Mouse (Mus musculus) kidney, adult 11 months (tissue): ENCODE measurements around the gene Atp5s.

Experiments
- DNase-seq: peaks from one replicate; pipeline ENCODE4 v3.0.0; 2022

The Atp5s gene

GRCm38 (mm10) chr12:69724711-69725460, at the start of gene Atp5s, which contains the start of gene L2hgdh:
TSS of gene Atp5s (plus strand) at chr12:69724950.
TSS of gene L2hgdh (minus strand) at chr12:69724873.
- peak; percentile 98 for DNase-seq

- no peak for DNase-seq
Observed at GRCm38 (mm10) chr12:69676157-69676556, 48.6 kb upstream of the Atp5s start.

- peak; percentile 33 for DNase-seq
Observed at GRCm38 (mm10) chr12:69680635-69681565, 43.9 kb upstream of the Atp5s start.

- peak; percentile 52 for DNase-seq
Observed at GRCm38 (mm10) chr12:69681566-69682061, 43.1 kb upstream of the Atp5s start, which contains the start of gene Sos2. TSS of gene Sos2 (minus strand) at chr12:69681852.

GRCm38 (mm10) chr12:69682065-69682787, 42.5 kb upstream of the Atp5s start:
- peak; percentile 84 for DNase-seq

- no peak for DNase-seq
Observed at GRCm38 (mm10) chr12:69682788-69683419, 41.8 kb upstream of the Atp5s start.

- DNase-seq = peak; percentile 91
Observed at GRCm38 (mm10) chr12:69683537-69683936, 41.2 kb upstream of the Atp5s start.

- peak; percentile 55 for DNase-seq
Observed at GRCm38 (mm10) chr12:69688368-69688767, 36.4 kb upstream of the Atp5s start.

- DNase-seq = no peak
Observed at GRCm38 (mm10) chr12:69689094-69689493, 35.7 kb upstream of the Atp5s start.

- DNase-seq = no peak
Observed at GRCm38 (mm10) chr12:69690714-69691113, 34.0 kb upstream of the Atp5s start.

- DNase-seq = no peak
Observed at GRCm38 (mm10) chr12:69693471-69693870, 31.3 kb upstream of the Atp5s start.

GRCm38 (mm10) chr12:69696746-69697145, 28.0 kb upstream of the Atp5s start:
- peak; percentile 46 for DNase-seq

- no peak for DNase-seq
Observed at GRCm38 (mm10) chr12:69698352-69698751, 26.4 kb upstream of the Atp5s start.

- no peak for DNase-seq
Observed at GRCm38 (mm10) chr12:69704799-69705458, 19.8 kb upstream of the Atp5s start.

- no peak for DNase-seq
Observed at GRCm38 (mm10) chr12:69713628-69714027, 11.1 kb upstream of the Atp5s start.

- no peak for DNase-seq
Observed at GRCm38 (mm10) chr12:69722857-69723256, 1.9 kb upstream of the Atp5s start.

- DNase-seq = peak; percentile 39
Observed at GRCm38 (mm10) chr12:69723376-69723775, 1.4 kb upstream of the Atp5s start.

- DNase-seq = no peak
Observed at GRCm38 (mm10) chr12:69724018-69724710, 586 bp upstream of the Atp5s start.

GRCm38 (mm10) chr12:69729246-69729645, 4.5 kb downstream of the Atp5s start:
- no peak for DNase-seq

- DNase-seq = no peak
Observed at GRCm38 (mm10) chr12:69730306-69730705, 5.6 kb downstream of the Atp5s start.

GRCm38 (mm10) chr12:69732221-69732620, 7.5 kb downstream of the Atp5s start:
- no peak for DNase-seq
